Mouse (Mus musculus): ENCODE measurements at regions not wholly inside any gene's neighbourhood (a gene's known extent, or its start where the extent isn't known, plus 50 kb on each side); places are given as distances from the start of the nearest gene placed in this dataset.
A peak's percentile ranks its signal among the peaks of the same experiment; 100 is the strongest.

DNA sequence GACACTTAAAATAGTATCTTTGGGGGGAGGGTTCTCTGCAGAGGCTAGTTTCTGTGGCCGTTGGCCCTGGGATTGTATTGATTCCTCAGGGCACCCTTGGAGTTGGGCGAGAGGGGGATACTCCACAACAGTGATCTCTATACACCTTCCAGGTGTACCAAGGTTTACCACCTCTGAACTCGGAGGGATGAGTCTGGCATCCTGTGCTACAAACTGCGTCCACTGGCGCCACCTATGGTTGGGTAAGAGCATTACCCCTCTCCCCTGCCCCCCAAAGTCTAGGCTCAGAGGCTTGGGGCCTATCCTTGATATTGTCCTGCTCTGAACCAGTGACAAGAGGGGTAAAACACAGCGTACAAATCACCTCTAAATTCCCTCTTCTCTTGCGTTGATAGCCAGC lies 62.2 kb downstream of the Gm17728 start:
- peak; percentile 33 for DNase-seq (ENCODE audit: low read depth, low spot score)

DNA sequence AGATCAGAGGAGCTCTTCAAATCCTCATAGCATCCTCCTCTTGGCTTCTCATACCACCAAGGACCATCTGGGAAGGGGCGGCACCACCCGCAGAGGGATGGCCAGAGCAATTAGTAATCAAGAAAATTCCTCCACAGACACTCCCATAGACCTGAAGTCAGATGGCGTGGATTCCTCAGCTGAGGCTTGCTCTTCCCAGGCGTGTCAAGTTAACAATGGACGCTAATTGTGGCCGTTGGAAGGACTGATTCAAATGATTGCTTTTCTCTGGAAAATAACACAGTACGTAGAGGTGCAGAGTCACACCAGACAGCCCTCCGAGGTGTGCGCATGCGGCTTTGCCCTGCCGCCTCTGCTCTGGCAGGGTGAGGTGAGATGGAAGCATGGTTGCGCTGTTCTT lies 62.7 kb downstream of the Gm17728 start:
- peak; percentile 30 for DNase-seq (ENCODE audit: low read depth, low spot score)

DNA sequence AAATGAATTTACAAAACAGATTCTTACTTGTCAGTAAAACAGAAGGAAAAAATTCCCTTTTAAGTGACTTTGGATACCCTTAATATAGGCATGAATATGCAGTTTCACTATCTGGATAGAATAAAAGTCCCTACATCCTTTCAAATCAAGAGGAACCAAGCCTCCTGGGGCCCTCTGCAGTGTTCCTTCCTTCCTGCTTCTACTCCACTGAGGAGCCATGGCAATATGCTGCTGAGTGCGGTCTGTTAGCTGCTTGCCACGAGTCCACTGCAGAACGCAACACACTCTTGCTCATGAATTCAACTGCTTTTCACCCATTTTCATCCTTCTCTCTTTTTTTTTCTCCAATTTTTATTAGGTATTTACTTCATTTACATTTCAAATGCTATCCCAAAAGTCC lies 107.5 kb downstream of the Gm17728 start:
- DNase-seq (ENCODE audit: low read depth, low spot score) = no peak

DNA sequence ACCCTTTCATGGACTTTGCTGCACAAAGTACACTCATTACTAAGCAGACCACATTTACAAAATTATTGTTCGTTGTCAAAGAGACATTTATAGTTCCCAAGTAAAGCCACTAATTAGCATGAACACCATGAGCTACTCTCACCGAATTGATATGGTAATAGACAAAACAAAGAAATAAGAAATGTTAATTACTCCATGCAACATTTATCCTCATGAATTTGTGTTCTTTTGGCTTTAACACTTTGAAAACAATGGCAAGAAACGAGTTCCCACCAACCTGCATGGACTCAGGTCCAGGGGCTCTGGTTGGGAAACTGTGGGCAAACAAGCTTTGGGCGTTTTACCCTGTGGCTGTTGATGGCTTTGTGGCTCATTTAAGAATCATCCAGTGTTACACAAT lies 114.2 kb downstream of the Gm17728 start:
- peak; percentile 4 for DNase-seq (ENCODE audit: low read depth, low spot score)

DNA sequence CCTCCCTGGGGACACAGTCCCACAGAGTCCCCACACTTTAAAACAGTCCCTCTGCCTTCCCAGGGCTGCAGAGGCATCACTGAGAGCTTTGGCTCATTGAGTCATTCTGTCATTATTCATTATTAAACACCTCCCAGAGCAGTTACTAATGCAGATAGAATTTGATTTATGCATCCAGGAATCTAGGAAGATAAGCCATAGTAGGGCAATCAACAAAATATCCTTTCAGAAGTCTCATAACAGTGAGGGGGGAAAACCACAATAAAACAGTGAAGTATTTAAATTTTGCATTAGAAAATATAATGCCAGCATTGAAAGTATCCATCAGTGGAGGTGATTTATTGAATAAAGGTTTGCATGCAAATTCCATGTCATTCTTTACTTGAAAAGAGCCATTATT lies 116.5 kb downstream of the Gm17728 start:
- DNase-seq (ENCODE audit: low read depth, low spot score) = no peak

DNA sequence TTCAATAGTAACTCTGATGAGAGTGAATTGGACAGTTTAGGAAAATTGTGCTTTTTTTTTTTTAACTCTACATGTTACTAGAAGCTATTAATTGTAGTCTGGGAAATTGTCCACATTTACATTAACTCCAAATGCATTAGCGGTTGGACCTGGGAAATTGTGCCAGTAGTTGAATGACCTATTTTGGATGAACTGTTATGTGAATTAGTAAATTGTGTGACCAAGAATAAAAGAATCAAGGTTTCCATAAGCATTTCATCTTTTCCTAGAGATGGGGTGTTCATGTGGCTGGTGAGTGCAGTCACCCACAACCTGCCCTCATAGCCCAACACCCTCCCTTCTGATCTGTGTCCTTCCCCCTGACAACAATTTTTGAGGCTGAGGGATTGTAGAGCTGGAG lies 118.3 kb downstream of the Gm17728 start:
- DNase-seq (ENCODE audit: low read depth, low spot score) = no peak

DNA sequence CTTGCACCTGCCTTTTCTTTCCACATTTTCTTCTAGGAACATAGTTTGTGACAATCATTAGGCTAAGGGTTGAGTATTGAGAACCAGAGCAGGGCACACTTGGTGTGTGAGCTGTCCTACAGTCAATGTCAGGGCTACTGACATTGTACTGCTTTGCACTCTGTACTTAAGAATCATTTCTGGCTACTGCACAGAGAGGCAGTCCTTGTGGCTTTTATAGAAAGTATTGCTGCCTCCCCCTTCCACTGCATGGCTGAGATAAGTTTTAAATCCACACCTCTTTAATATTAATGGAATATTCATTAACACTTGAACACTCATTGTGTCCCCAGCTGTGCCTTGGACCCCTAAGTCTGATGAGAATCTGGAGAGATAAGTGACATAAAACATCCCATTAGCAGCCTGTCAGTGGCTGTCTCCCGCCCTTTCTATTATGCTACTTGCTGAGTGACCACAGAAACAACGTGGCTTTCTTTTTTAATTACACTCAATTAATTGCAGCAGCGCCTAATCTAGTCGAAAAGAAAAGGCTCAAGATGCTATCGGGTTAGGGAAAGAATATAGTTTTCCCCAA lies 121.5 kb downstream of the Gm17728 start:
- no peak for DNase-seq (ENCODE audit: low read depth, low spot score)

DNA sequence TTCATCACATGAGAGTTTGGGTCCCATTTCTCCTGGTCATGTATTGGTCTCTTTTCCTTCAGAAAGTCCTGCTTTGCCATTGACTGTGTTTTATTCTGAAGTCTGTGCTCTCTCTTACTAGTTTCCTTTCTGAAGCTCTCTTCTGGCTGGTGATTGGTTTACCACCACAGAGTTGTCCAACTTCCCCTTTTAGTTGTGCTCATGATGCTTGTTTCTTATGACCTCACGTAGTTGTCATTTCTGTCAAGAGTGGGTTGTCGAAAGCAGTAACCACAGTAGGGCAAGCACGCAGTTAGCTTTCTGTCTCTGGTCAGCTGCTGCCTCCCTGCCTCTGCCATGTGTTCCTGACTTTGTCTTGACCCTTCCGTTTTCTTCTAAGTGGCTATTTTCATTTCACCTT lies 112.0 kb downstream of the Pabpc6 start:
- DNase-seq (ENCODE audit: low read depth, low spot score) = no peak

DNA sequence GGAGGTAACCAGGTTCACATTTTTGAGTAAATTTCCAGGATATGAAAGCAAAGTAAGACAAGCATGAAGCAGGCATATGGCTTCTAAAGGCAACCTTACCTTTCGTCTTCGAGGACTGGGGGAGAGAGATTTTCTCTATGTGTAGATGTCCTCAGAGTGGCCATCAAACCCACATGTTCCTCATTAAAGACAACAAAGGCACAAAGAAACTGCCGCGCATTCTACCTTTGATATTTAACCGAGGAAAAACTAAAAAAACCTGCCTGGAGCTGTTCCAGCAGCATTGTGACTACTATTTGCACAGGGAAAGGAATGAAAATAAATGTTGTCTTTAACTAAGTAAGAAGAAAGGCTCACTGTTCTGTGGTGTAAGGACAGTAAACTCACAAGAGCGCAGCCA lies 102.7 kb downstream of the Pabpc6 start:
- DNase-seq (ENCODE audit: low read depth, low spot score) = no peak

DNA sequence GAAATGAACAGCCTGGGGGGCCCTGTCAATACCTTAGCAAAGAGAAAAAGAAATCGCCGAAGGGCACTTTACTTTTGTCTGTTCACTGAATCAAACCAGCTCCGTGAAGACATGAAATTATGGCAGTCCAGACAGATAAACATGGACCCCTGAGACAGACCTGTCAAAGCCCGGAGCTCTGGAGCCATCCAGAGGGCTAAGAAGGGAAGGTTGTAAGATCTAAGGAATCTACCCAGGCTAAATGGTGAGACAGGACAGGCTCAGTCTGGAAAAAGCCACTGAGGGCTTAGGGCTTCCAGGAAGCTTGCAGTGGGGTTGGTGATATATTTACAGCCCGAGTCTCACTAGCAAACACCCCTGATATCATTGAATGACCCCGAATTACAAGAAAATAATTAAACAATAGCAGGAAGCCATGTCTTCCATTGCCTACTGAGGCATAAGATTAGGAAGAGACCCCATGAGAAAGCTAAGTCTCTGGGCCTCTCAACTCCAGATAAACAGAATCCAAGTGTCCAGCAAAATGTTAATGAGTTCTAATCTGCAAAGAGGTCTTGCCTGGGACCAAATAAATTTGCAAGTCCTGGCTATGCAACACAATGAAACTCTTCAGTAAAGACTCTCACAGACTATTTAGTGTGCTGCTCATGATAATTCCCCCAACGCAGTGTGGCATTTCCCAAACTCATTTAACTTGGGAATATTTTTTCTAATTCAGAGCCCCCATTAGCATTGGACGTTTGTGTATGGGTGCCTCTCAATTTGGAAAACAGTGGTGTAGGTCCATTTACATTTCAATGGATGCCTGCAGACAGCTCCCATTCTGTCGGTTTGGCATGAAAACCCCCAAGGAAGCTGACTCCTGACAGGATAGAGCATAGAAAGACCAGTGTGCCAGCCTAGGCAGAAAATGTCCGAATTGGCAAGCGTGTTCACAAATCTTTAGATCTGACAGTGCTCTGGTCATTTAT lies 89.8 kb downstream of the Pabpc6 start:
- DNase-seq (ENCODE audit: low read depth, low spot score) = peak; percentile 84

DNA sequence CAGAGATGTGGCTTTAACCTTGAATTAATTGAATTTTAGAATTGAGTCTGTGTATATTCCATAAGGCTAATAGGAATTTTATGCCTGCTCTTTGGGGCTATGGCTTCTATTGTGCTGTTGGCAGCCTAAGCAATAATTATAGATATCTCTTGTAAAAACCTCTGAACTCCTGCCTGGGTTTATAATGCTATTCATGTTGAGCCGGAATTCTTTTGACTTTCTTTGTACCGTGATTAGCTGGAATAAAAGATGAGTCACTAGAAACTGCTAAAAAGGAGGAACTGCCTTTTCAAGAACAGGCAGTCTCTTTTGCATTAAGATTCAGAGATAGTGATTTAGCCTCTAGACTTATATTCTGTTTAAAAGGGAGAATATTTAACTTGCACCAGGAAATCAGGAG lies 71.4 kb downstream of the Pabpc6 start:
- no peak for DNase-seq (ENCODE audit: low read depth, low spot score)

DNA sequence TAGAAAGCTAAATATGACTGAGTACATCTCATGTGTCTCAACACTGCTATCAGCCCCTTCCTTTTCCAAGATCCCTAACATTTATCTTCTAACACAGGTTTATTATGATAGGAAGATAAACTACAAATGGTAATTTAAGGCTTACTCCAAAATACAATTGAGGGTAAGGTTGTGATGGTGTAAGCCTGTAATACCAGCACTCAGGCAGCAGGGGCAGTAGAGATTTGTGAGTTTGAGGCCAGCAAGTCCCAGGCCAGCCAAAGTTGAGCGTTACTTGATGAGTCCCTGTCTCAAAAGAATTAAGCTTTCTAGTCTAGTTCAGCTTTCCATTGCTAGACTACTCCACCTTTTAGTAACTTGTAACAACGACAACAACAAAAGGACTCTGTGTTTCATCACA lies 69.1 kb downstream of the Pabpc6 start:
- DNase-seq (ENCODE audit: low read depth, low spot score) = no peak

All from R1 (cell line).